Comparison of ENCODE assay signal across 7 mouse cellular contexts in genomic region chr13:78200991-78201870, GRCm38 (mm10). TPM values are rescaled to one million over a fixed set of nuclear protein-coding genes. Genes with fewer than 3 reads are reported as not detected.
DNase-seq lines count a peak whose midpoint lies in the region; ATAC-seq and TF ChIP-seq lines count a peak whose summit lies in the region.

No protein-coding gene starts in this region.

- peaks cover 75% of the 10 kb centered on the region for H3K27me3 ChIP-seq in intestine, postnatal 0 days (replicated peaks; ENCODE audit: control insufficient read depth, insufficient read depth, low read length)
- H3K27me3 ChIP-seq in midbrain, embryonic 11.5 days (ENCODE audit: control insufficient read depth, insufficient read depth, low read length), result 0 out of 2 replicates have a peak, but pooled peaks cover 2% of the 10 kb centered on the region

- WGBS in intestine, postnatal 0 days, result 1% methylated on average over 29 of the region's 30 CpGs
- WGBS in midbrain, embryonic 11.5 days, result under 1% methylated on average over 26 of the region's 30 CpGs

- peak; percentile 89 for DNase-seq in adrenal gland, adult 8-10 months
- peak; percentile 96 for DNase-seq in embryo, embryonic 11 days
- DNase-seq in gastrocnemius, postnatal 4 days (ENCODE audit: low spot score in 2 of 2), result peak; percentile 60 to 82
- peak; percentile 96 for DNase-seq in left cerebral cortex, postnatal 4 days
- peak; percentile 97 for DNase-seq in midbrain, embryonic 11.5 days (ENCODE audit: low spot score, missing footprints)
- DNase-seq in spleen, postnatal 4 days (ENCODE audit: low spot score in 2 of 2), result peak; percentile 48 to 75

- ATAC-seq in intestine, postnatal 0 days, result 0 out of 2 replicates have a peak, but pooled peaks have one; percentile 55
- ATAC-seq in midbrain, embryonic 11.5 days (ENCODE audit: low FRiP score), result peak; percentile 60

- no peaks in the 10 kb centered on the region for H3K36me3 ChIP-seq in intestine, postnatal 0 days (ENCODE audit: control insufficient read depth, insufficient read depth)
- no peaks in the 10 kb centered on the region for H3K36me3 ChIP-seq in midbrain, embryonic 11.5 days (ENCODE audit: control insufficient read depth, insufficient read depth, low read length)

- H3K4me2 ChIP-seq in intestine, postnatal 0 days (replicated peaks; ENCODE audit: low read depth), result peak overlapping the region; percentile 86
- peak overlapping the region; percentile 84 for H3K4me2 ChIP-seq in midbrain, embryonic 11.5 days

- H3K27ac ChIP-seq in intestine, postnatal 0 days (ENCODE audit: low read depth, low read length), result no peak overlapping the region
- H3K27ac ChIP-seq in midbrain, embryonic 11.5 days (ENCODE audit: low read depth, low read length), result peak overlapping the region; percentile 96

- H3K4me3 ChIP-seq in intestine, postnatal 0 days (ENCODE audit: low read depth, low read length), result peak overlapping the region; percentile 42
- H3K4me3 ChIP-seq in midbrain, embryonic 11.5 days (ENCODE audit: low read depth, low read length), result peak overlapping the region; percentile 96

- intact Hi-C loops in left cerebral cortex, postnatal 4 days (cut with DNase I), result loop anchor here (5.0 to 10.0 kb wide), 5 partner anchors 244 to 1644 kb away; no protein-coding TSS in a partner anchor

- no peaks in the 10 kb centered on the region for H3K4me1 ChIP-seq in intestine, postnatal 0 days (replicated peaks; ENCODE audit: control insufficient read depth, insufficient read depth, low read length)
- peaks cover 13% of the 10 kb centered on the region for H3K4me1 ChIP-seq in midbrain, embryonic 11.5 days (ENCODE audit: control insufficient read depth, insufficient read depth, low read length)

- peak; percentile 85 for TF ChIP-seq CTCF in intestine, postnatal 0 days (IDR thresholded peaks at IDR 0.05; ENCODE audit: low read depth)

- no peaks in the 10 kb centered on the region for H3K9me3 ChIP-seq in intestine, postnatal 0 days (ENCODE audit: control insufficient read depth)
- no peaks in the 10 kb centered on the region for H3K9me3 ChIP-seq in midbrain, embryonic 11.5 days (ENCODE audit: control insufficient read depth, low read length)

- no peak overlapping the region for H3K9ac ChIP-seq in intestine, postnatal 0 days (ENCODE audit: low read depth, low read length)
- H3K9ac ChIP-seq in midbrain, embryonic 11.5 days (ENCODE audit: low read length), result peak overlapping the region; percentile 95

RNA-seq across cellular contexts. Expression of gene Nr2f1, which starts 1.7 kb away (rescaled TPM):
- total RNA-seq in adrenal gland, adult 8-10 months (2022), result 10 to 100 TPM; 19.1 to 26.2 (median 21.7) TPM
- total RNA-seq in gastrocnemius, postnatal 4 days (2021), result 1 to 10 TPM; 3.0 to 3.5 TPM
- 0.82 and 1.0 TPM in 2 replicates for polyA plus RNA-seq in intestine, postnatal 0 days (2015; fragmentation: Nextera tagmentation; extraction: Ambion mirVana)
- 100 to 1,000 TPM; 214 to 215 TPM for total RNA-seq in left cerebral cortex, postnatal 4 days (2021)
- polyA plus RNA-seq in midbrain, embryonic 11.5 days (2014; fragmentation: Nextera tagmentation; extraction: Ambion mirVana), result 69.9 and 82.3 TPM in 2 replicates

Comparison
In these comparisons a context has a peak if more than half of its experiments do, and no peak if none do; other contexts are left out.
1. RNA of gene Nr2f1, which starts 1.7 kb away (total RNA-seq): 214 to 215 TPM in left cerebral cortex, postnatal 4 days; 19.1 to 26.2 TPM in adrenal gland, adult 8-10 months and 3.0 to 3.5 TPM in gastrocnemius, postnatal 4 days; every median in the first group is over 4 times any median in the second.
2. Peak in every context shown above with its lines, with median percentiles within 50 percentile points of each other: DNase-seq.